Mouse (Mus musculus) neural tube, embryonic 15.5 days (tissue): Measurements from ENCODE around the gene Dcun1d2. TPM values are rescaled to one million over a fixed set of nuclear protein-coding genes. Genes with fewer than 3 reads are reported as not detected.
"Not testable (repeated sequence)": the region's sequence is repeated elsewhere in the genome, so short reads cannot be mapped to it uniquely, and the experiment has no call there.

Source experiments
- ATAC-seq: fragments of 200-750 bp; cut with Nextera tagmentation; 2 replicates; pipeline ENCODE4 v1.8.0; 2017; ENCODE audit warnings: mild to moderate bottlenecking, moderate TSS enrichment, moderate library complexity; ENCODE audit not compliant: low FRiP score
- H3K27ac ChIP-seq: fragments of 300-500 bp; sonication (generic); replicated peaks from 2 replicates; pipeline ENCODE4 v1.5.1; 2015; ENCODE audit warnings: mild to moderate bottlenecking, inconsistent platforms
- H3K27me3 ChIP-seq: fragments of 300-500 bp; sonication (generic); replicated peaks from 2 replicates; pipeline ENCODE4 v1.6.1; 2015; ENCODE audit warnings: inconsistent platforms
- H3K36me3 ChIP-seq: fragments of 300-500 bp; sonication (generic); 2 replicates; pipeline ENCODE4 v1.6.1; 2015; ENCODE audit warnings: inconsistent platforms
- H3K4me1 ChIP-seq: fragments of 300-500 bp; sonication (generic); 2 replicates; pipeline ENCODE4 v1.6.1; 2015; ENCODE audit warnings: inconsistent platforms
- H3K4me2 ChIP-seq: fragments of 300-500 bp; sonication (generic); 2 replicates; pipeline ENCODE4 v1.6.1; 2015; ENCODE audit warnings: inconsistent platforms, mild to moderate bottlenecking, moderate library complexity
- H3K4me3 ChIP-seq: fragments of 300-500 bp; sonication (generic); replicated peaks from 2 replicates; pipeline ENCODE4 v1.5.1; 2015; ENCODE audit warnings: mild to moderate bottlenecking, inconsistent platforms
- H3K9ac ChIP-seq: fragments of 300-500 bp; sonication (generic); replicated peaks from 2 replicates; pipeline ENCODE4 v1.6.1; 2015; ENCODE audit warnings: mild to moderate bottlenecking, inconsistent platforms
- H3K9me3 ChIP-seq: fragments of 300-500 bp; sonication (generic); replicated peaks from 2 replicates; pipeline ENCODE4 v1.6.1; 2016; ENCODE audit warnings: inconsistent platforms
- WGBS: fragments of 180-500 bp; shearing (Covaris S2); methylation state at CpG from one replicate; pipeline ENCODE4 v1.1.7; 2015; ENCODE audit warnings: mixed read lengths; 5-methylcytosine and 5-hydroxymethylcytosine counted together
- polyA plus RNA-seq: library from polyadenylated mRNA; unstranded; fragments of >200 nt; fragmentation: Nextera tagmentation; extraction: Ambion mirVana; gene quantifications from 2 replicates; pipeline ENCODE4 v1.2.1, GENCODE M21; 2015

Gene Dcun1d2
- 32.9 and 36.5 TPM in 2 replicates for polyA plus RNA-seq

GRCm38 (mm10) chr8:13287692-13288623 is at the start of gene Dcun1d2, which contains the start of gene Tmco3:
TSS of gene Dcun1d2 (minus strand) at chr8:13288131.
TSS of gene Tmco3 (plus strand) at chr8:13288190.
- peaks cover 30% of the 10 kb centered on the region for H3K4me1 ChIP-seq
- peak within 1 kb of the TSS; percentile 91 for H3K4me2 ChIP-seq
- ATAC-seq = peak; percentile 95
- WGBS = under 1% methylated on average over 79 of the region's 79 CpGs
- H3K27ac ChIP-seq = peak within 1 kb of the TSS; percentile 92
- H3K9ac ChIP-seq = peak within 1 kb of the TSS; percentile 77
- no peaks in the 10 kb centered on the region for H3K9me3 ChIP-seq
- H3K4me3 ChIP-seq = peak within 1 kb of the TSS; percentile 96
- peaks cover 13% of the 10 kb centered on the region for H3K36me3 ChIP-seq
- H3K27me3 ChIP-seq = no peaks in the 10 kb centered on the region

GRCm38 (mm10) chr8:13337678-13338077 is 49.7 kb upstream of the Dcun1d2 start:
- Histone ChIP-seq H3K36me3 (peaks cover 17% of the 10 kb centered on the region), H3K27ac (peak overlapping the region; percentile 73; the same call in 1 of the 2 replicates), H3K9ac (peak overlapping the region; percentile 95; the same call in 1 of the 2 replicates), H3K4me3 (peak overlapping the region; percentile 82; the same call in 1 of the 2 replicates), H3K9me3 (no peaks in the 10 kb centered on the region), H3K27me3 (no peaks in the 10 kb centered on the region), H3K4me2 (peak overlapping the region; percentile 86), H3K4me1 (peaks cover 23% of the 10 kb centered on the region)
- WGBS = 83% methylated on average over 3 of the region's 3 CpGs
- no peak for ATAC-seq

- H3K27me3 ChIP-seq, H3K9me3 ChIP-seq, H3K4me3 ChIP-seq, H3K4me2 ChIP-seq, ATAC-seq, H3K27ac ChIP-seq, H3K9ac ChIP-seq: not testable (repeated sequence)
- Histone ChIP-seq H3K36me3 (peaks cover 13% of the 10 kb centered on the region), H3K4me1 (peaks cover 23% of the 10 kb centered on the region)
- 91% methylated on average over 6 of the region's 6 CpGs for whole genome bisulfite sequencing
Measured at GRCm38 (mm10) chr8:13337245-13337644, 49.3 kb upstream of the Dcun1d2 start.

- Histone ChIP-seq H3K4me1 (peaks cover 7% of the 10 kb centered on the region), H3K27ac (no peak overlapping the region), H3K27me3 (no peaks in the 10 kb centered on the region), H3K9me3 (no peaks in the 10 kb centered on the region), H3K4me2 (no peak overlapping the region), H3K36me3 (no peaks in the 10 kb centered on the region), H3K9ac (no peak overlapping the region), H3K4me3 (no peak overlapping the region)
- WGBS = 62% methylated on average over 1 of the region's 1 CpGs
- ATAC-seq = no peak
Measured at GRCm38 (mm10) chr8:13334671-13335070, 46.7 kb upstream of the Dcun1d2 start.

- Histone ChIP-seq H3K9ac (no peak overlapping the region), H3K27ac (no peak overlapping the region), H3K4me3 (no peak overlapping the region), H3K4me1 (no peaks in the 10 kb centered on the region), H3K36me3 (peaks cover 13% of the 10 kb centered on the region; the same call in 1 of the 2 replicates), H3K9me3 (no peaks in the 10 kb centered on the region), H3K4me2 (no peak overlapping the region), H3K27me3 (no peaks in the 10 kb centered on the region)
- ATAC-seq = no peak
- WGBS = 37% methylated on average over 5 of the region's 5 CpGs
Measured at GRCm38 (mm10) chr8:13326598-13326997, 38.7 kb upstream of the Dcun1d2 start.

- ATAC-seq = no peak
- 95% methylated on average over 10 of the region's 10 CpGs for WGBS
Measured at GRCm38 (mm10) chr8:13316671-13317070, 28.7 kb upstream of the Dcun1d2 start.

GRCm38 (mm10) chr8:13314922-13315321 is 27.0 kb upstream of the Dcun1d2 start:
- H3K27ac ChIP-seq = no peak overlapping the region
- no peaks in the 10 kb centered on the region for H3K9me3 ChIP-seq
- 87% methylated on average over 3 of the region's 3 CpGs for WGBS
- no peak for ATAC-seq
- no peaks in the 10 kb centered on the region for H3K27me3 ChIP-seq
- H3K4me1 ChIP-seq = no peaks in the 10 kb centered on the region
- peaks cover 74% of the 10 kb centered on the region for H3K36me3 ChIP-seq
- H3K4me2 ChIP-seq = no peak overlapping the region
- H3K4me3 ChIP-seq = no peak overlapping the region
- H3K9ac ChIP-seq = no peak overlapping the region

More at GRCm38 (mm10) chr8:13316671-13317070, 28.7 kb upstream of the Dcun1d2 start:
- Histone ChIP-seq H3K4me2 (no peak overlapping the region), H3K4me1 (no peaks in the 10 kb centered on the region), H3K27ac (no peak overlapping the region), H3K9me3 (no peaks in the 10 kb centered on the region), H3K9ac (no peak overlapping the region), H3K36me3 (peaks cover 68% of the 10 kb centered on the region), H3K27me3 (no peaks in the 10 kb centered on the region), H3K4me3 (no peak overlapping the region)

GRCm38 (mm10) chr8:13306916-13307315 is 19.0 kb upstream of the Dcun1d2 start:
- Histone ChIP-seq H3K4me2 (no peak overlapping the region), H3K27ac (no peak overlapping the region), H3K4me1 (no peaks in the 10 kb centered on the region), H3K9ac (no peak overlapping the region), H3K4me3 (no peak overlapping the region), H3K36me3 (peaks cover 75% of the 10 kb centered on the region), H3K27me3 (no peaks in the 10 kb centered on the region), H3K9me3 (no peaks in the 10 kb centered on the region)
- WGBS = 83% methylated on average over 9 of the region's 9 CpGs
- no peak for ATAC-seq

- H3K36me3 ChIP-seq = peaks cover 78% of the 10 kb centered on the region
- H3K4me3 ChIP-seq = no peak overlapping the region
- WGBS = 82% methylated on average over 7 of the region's 7 CpGs
- no peak overlapping the region for H3K4me2 ChIP-seq
- ATAC-seq = no peak
- H3K4me1 ChIP-seq = no peaks in the 10 kb centered on the region
- H3K27ac ChIP-seq = no peak overlapping the region
- H3K9ac ChIP-seq = no peak overlapping the region
- no peaks in the 10 kb centered on the region for H3K27me3 ChIP-seq
- H3K9me3 ChIP-seq = no peaks in the 10 kb centered on the region
Measured at GRCm38 (mm10) chr8:13306309-13306909, 18.5 kb upstream of the Dcun1d2 start.

GRCm38 (mm10) chr8:13305884-13306283 is 18.0 kb upstream of the Dcun1d2 start:
- no peak for ATAC-seq
- Histone ChIP-seq H3K4me1 (no peaks in the 10 kb centered on the region), H3K27ac (no peak overlapping the region), H3K27me3 (no peaks in the 10 kb centered on the region), H3K9me3 (no peaks in the 10 kb centered on the region), H3K36me3 (peaks cover 78% of the 10 kb centered on the region), H3K4me3 (no peak overlapping the region), H3K9ac (no peak overlapping the region), H3K4me2 (no peak overlapping the region)
- WGBS = 97% methylated on average over 4 of the region's 4 CpGs

GRCm38 (mm10) chr8:13305459-13305858 is 17.5 kb upstream of the Dcun1d2 start:
- no peak overlapping the region for H3K4me2 ChIP-seq
- H3K27ac ChIP-seq = no peak overlapping the region
- no peak overlapping the region for H3K4me3 ChIP-seq
- no peaks in the 10 kb centered on the region for H3K27me3 ChIP-seq
- no peak for ATAC-seq
- no peak overlapping the region for H3K9ac ChIP-seq
- no peaks in the 10 kb centered on the region for H3K9me3 ChIP-seq
- H3K36me3 ChIP-seq = peaks cover 79% of the 10 kb centered on the region
- no peaks in the 10 kb centered on the region for H3K4me1 ChIP-seq
- 96% methylated on average over 6 of the region's 6 CpGs for WGBS
